ENCODE assay signal across 23 mouse cellular contexts in the genomic region with DNA sequence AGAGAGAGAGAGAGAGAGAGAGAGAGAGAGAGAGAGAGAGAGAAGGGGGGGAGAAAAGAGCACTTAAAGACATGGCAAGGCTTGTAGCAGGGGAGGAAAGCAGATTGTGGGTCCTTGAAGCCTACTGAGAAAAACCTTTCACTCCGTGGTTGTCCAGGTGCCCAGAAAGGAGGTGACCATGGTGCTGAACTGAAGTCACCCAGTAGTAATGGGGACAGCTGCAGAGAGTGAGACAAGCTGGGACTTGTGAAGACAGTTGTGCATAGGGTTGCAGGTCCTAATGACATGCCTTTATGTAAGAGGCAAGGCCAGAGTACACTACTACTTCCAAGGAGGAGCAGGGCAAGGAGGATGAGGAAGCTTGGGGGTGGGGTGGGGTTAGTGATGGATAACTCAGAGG. TPM values are rescaled to one million over a fixed set of nuclear protein-coding genes. Genes with fewer than 3 reads are reported as not detected.
DNase-seq lines count a peak whose midpoint lies in the region; ATAC-seq lines count a peak whose summit lies in the region.
"Had no signal": no experiment of that assay in that cellular context is flagged by ENCODE, and none has a peak within 500 bp of the region (broad histone marks: within the 10 kb centered on the region; RNA-seq: fewer than 3 reads in every experiment).

No protein-coding gene starts in this region.

- peak; percentile 9 for DNase-seq in intestine, embryonic 14.5 days (ENCODE audit: low spot score)
- DNase-seq in 416B (ENCODE audit: low read depth): peak; percentile 11
- DNase-seq in NIH3T3 (ENCODE audit: low read depth): peak; percentile 15
- peak; percentile 24 for DNase-seq in forelimb bud, embryonic 11.5 days (ENCODE audit: low read depth, low spot score)
- no peak for DNase-seq in midbrain, embryonic 14.5 days
- DNase-seq in right cerebral cortex, postnatal 14 days: no peak
- DNase-seq: cerebellum, adult 11 months; cerebellum, postnatal 14 days; heart, adult 2 months; right cerebral cortex, postnatal 25 days had no signal

- no peak overlapping the region for H3K4me3 ChIP-seq in intestine, embryonic 14.5 days (ENCODE audit: low read depth, low read length)
- no peak overlapping the region for H3K4me3 ChIP-seq in intestine, embryonic 15.5 days (replicated peaks)
- H3K4me3 ChIP-seq in midbrain, embryonic 14.5 days (replicated peaks; ENCODE audit: low read depth, low read length): no peak overlapping the region
- H3K4me3 ChIP-seq: embryonic facial prominence, embryonic 12.5 days; heart, adult 2 months; left cerebral cortex, adult 2 months; limb, embryonic 13.5 days; midbrain, embryonic 10.5 days; neural tube, embryonic 13.5 days had no signal

- H3K4me2 ChIP-seq in intestine, embryonic 14.5 days (ENCODE audit: low read length): no peak overlapping the region
- no peak overlapping the region for H3K4me2 ChIP-seq in intestine, embryonic 15.5 days (replicated peaks)
- no peak overlapping the region for H3K4me2 ChIP-seq in midbrain, embryonic 14.5 days (ENCODE audit: low read length)
- H3K4me2 ChIP-seq: embryonic facial prominence, embryonic 12.5 days; limb, embryonic 13.5 days; neural tube, embryonic 13.5 days had no signal

- WGBS in intestine, embryonic 14.5 days: 11% methylated on average over 1 of the region's 1 CpGs
- 14% methylated on average over 1 of the region's 1 CpGs for WGBS in intestine, embryonic 15.5 days
- 20% methylated on average over 1 of the region's 1 CpGs for WGBS in midbrain, embryonic 14.5 days

- ATAC-seq in intestine, embryonic 14.5 days (replicated peaks; ENCODE audit: low FRiP score, low TSS enrichment, low read depth): no peak
- no peak for ATAC-seq in intestine, embryonic 15.5 days
- no peak for ATAC-seq in midbrain, embryonic 14.5 days (ENCODE audit: low FRiP score, low TSS enrichment)
- ATAC-seq: CD4-positive, CD25-positive, alpha-beta regulatory T cell, adult 4 months; forebrain, embryonic 16.5 days; hindbrain, postnatal 0 days had no signal

- no peaks in the 10 kb centered on the region for H3K4me1 ChIP-seq in intestine, embryonic 14.5 days (replicated peaks; ENCODE audit: control insufficient read depth, insufficient read depth, low read length)
- no peaks in the 10 kb centered on the region for H3K4me1 ChIP-seq in intestine, embryonic 15.5 days (replicated peaks)
- no peaks in the 10 kb centered on the region for H3K4me1 ChIP-seq in midbrain, embryonic 14.5 days (ENCODE audit: control insufficient read depth, insufficient read depth, low read length)
- H3K4me1 ChIP-seq: embryonic facial prominence, embryonic 12.5 days; limb, embryonic 13.5 days; midbrain, embryonic 10.5 days; neural tube, embryonic 13.5 days had no signal

- no peak overlapping the region for H3K9ac ChIP-seq in intestine, embryonic 14.5 days (ENCODE audit: low read length)
- H3K9ac ChIP-seq in intestine, embryonic 15.5 days: no peak overlapping the region
- H3K9ac ChIP-seq in midbrain, embryonic 14.5 days (replicated peaks; ENCODE audit: low read length): no peak overlapping the region
- H3K9ac ChIP-seq: embryonic facial prominence, embryonic 12.5 days; limb, embryonic 13.5 days; neural tube, embryonic 13.5 days had no signal

- no peaks in the 10 kb centered on the region for H3K36me3 ChIP-seq in intestine, embryonic 14.5 days (ENCODE audit: control insufficient read depth, insufficient read depth, low read length)
- H3K36me3 ChIP-seq in intestine, embryonic 15.5 days: no peaks in the 10 kb centered on the region
- H3K36me3 ChIP-seq in midbrain, embryonic 14.5 days (ENCODE audit: control insufficient read depth, insufficient read depth, low read length): no peaks in the 10 kb centered on the region
- H3K36me3 ChIP-seq: embryonic facial prominence, embryonic 12.5 days; limb, embryonic 13.5 days; midbrain, embryonic 10.5 days; neural tube, embryonic 13.5 days had no signal

- no peaks in the 10 kb centered on the region for H3K27me3 ChIP-seq in intestine, embryonic 14.5 days (replicated peaks; ENCODE audit: control insufficient read depth, insufficient read depth, low read length)
- no peaks in the 10 kb centered on the region for H3K27me3 ChIP-seq in intestine, embryonic 15.5 days (replicated peaks)
- no peaks in the 10 kb centered on the region for H3K27me3 ChIP-seq in midbrain, embryonic 14.5 days (ENCODE audit: control insufficient read depth, insufficient read depth, low read length)
- H3K27me3 ChIP-seq: embryonic facial prominence, embryonic 12.5 days; limb, embryonic 13.5 days; neural tube, embryonic 13.5 days had no signal

- H3K9me3 ChIP-seq in intestine, embryonic 14.5 days (ENCODE audit: control insufficient read depth, low read length): no peaks in the 10 kb centered on the region
- H3K9me3 ChIP-seq in intestine, embryonic 15.5 days: no peaks in the 10 kb centered on the region
- H3K9me3 ChIP-seq in midbrain, embryonic 14.5 days (ENCODE audit: control insufficient read depth, low read length): no peaks in the 10 kb centered on the region
- H3K9me3 ChIP-seq: embryonic facial prominence, embryonic 12.5 days; limb, embryonic 13.5 days; midbrain, embryonic 10.5 days; neural tube, embryonic 13.5 days had no signal

- H3K27ac ChIP-seq in intestine, embryonic 14.5 days (ENCODE audit: low read depth): no peak overlapping the region
- no peak overlapping the region for H3K27ac ChIP-seq in intestine, embryonic 15.5 days
- H3K27ac ChIP-seq in midbrain, embryonic 14.5 days (replicated peaks; ENCODE audit: low read depth, low read length): no peak overlapping the region
- H3K27ac ChIP-seq: embryonic facial prominence, embryonic 12.5 days; heart, adult 2 months; hindbrain, postnatal 0 days; left cerebral cortex, adult 2 months; limb, embryonic 13.5 days; midbrain, embryonic 10.5 days; neural tube, embryonic 13.5 days had no signal

RNA-seq across cellular contexts. Expression of gene Cd163l1, which starts 1.2 kb away (rescaled TPM):
- 0.07 TPM in 1 of 2 replicates, not detected in the other for polyA plus RNA-seq in intestine, embryonic 14.5 days (2014; fragmentation: Nextera tagmentation; extraction: Ambion mirVana)
- polyA plus RNA-seq in intestine, embryonic 15.5 days (2015; fragmentation: Nextera tagmentation; extraction: Ambion mirVana): 0.09 and 0.20 TPM in 2 replicates
- polyA plus RNA-seq in midbrain, embryonic 14.5 days (2014; fragmentation: Nextera tagmentation; extraction: Ambion mirVana): not detected in 2 replicates
- polyA plus RNA-seq: CD4-positive, CD25-positive, alpha-beta regulatory T cell, adult 4 months; embryonic facial prominence, embryonic 12.5 days; forebrain, embryonic 16.5 days; hindbrain, postnatal 0 days; kidney, embryonic 14.5 days; midbrain, embryonic 10.5 days; neural tube, embryonic 13.5 days had no signal

RNA-seq across cellular contexts. Expression of gene Olfr524, which starts 13.5 kb away (rescaled TPM):
- polyA plus RNA-seq in intestine, embryonic 14.5 days (2014; fragmentation: Nextera tagmentation; extraction: Ambion mirVana): not detected in 2 replicates
- polyA plus RNA-seq in intestine, embryonic 15.5 days (2015; fragmentation: Nextera tagmentation; extraction: Ambion mirVana): not detected in 2 replicates
- polyA plus RNA-seq in midbrain, embryonic 14.5 days (2014; fragmentation: Nextera tagmentation; extraction: Ambion mirVana): not detected in 2 replicates
- polyA plus RNA-seq: CD4-positive, CD25-positive, alpha-beta regulatory T cell, adult 4 months; embryonic facial prominence, embryonic 12.5 days; forebrain, embryonic 16.5 days; heart, adult 2 months; hindbrain, postnatal 0 days; kidney, embryonic 14.5 days; limb, embryonic 13.5 days; liver, embryonic 16.5 days; midbrain, embryonic 10.5 days; neural tube, embryonic 13.5 days; stomach, embryonic 16.5 days had no signal

RNA-seq across cellular contexts. Expression of gene 5830411N06Rik, which starts 27.8 kb away (rescaled TPM):
- not detected in 2 replicates for polyA plus RNA-seq in intestine, embryonic 14.5 days (2014; fragmentation: Nextera tagmentation; extraction: Ambion mirVana)
- not detected in 2 replicates for polyA plus RNA-seq in intestine, embryonic 15.5 days (2015; fragmentation: Nextera tagmentation; extraction: Ambion mirVana)
- not detected in 2 replicates for polyA plus RNA-seq in midbrain, embryonic 14.5 days (2014; fragmentation: Nextera tagmentation; extraction: Ambion mirVana)
- polyA plus RNA-seq: embryonic facial prominence, embryonic 12.5 days; forebrain, embryonic 16.5 days; hindbrain, postnatal 0 days; kidney, embryonic 14.5 days; limb, embryonic 13.5 days; liver, embryonic 16.5 days; midbrain, embryonic 10.5 days; neural tube, embryonic 13.5 days; stomach, embryonic 16.5 days had no signal

RNA-seq across cellular contexts. Expression of gene Olfr523, which starts 46.3 kb away (rescaled TPM):
- not detected in 2 replicates for polyA plus RNA-seq in intestine, embryonic 14.5 days (2014; fragmentation: Nextera tagmentation; extraction: Ambion mirVana)
- polyA plus RNA-seq in intestine, embryonic 15.5 days (2015; fragmentation: Nextera tagmentation; extraction: Ambion mirVana): not detected in 2 replicates
- polyA plus RNA-seq in midbrain, embryonic 14.5 days (2014; fragmentation: Nextera tagmentation; extraction: Ambion mirVana): not detected in 2 replicates
- polyA plus RNA-seq: CD4-positive, CD25-positive, alpha-beta regulatory T cell, adult 4 months; embryonic facial prominence, embryonic 12.5 days; forebrain, embryonic 16.5 days; heart, adult 2 months; hindbrain, postnatal 0 days; kidney, embryonic 14.5 days; limb, embryonic 13.5 days; liver, embryonic 16.5 days; midbrain, embryonic 10.5 days; neural tube, embryonic 13.5 days; stomach, embryonic 16.5 days had no signal

RNA-seq across cellular contexts. Expression of gene Olfr522, which starts 54.7 kb away (rescaled TPM):
- not detected in 2 replicates for polyA plus RNA-seq in intestine, embryonic 14.5 days (2014; fragmentation: Nextera tagmentation; extraction: Ambion mirVana)
- polyA plus RNA-seq in intestine, embryonic 15.5 days (2015; fragmentation: Nextera tagmentation; extraction: Ambion mirVana): not detected in 2 replicates
- not detected in 2 replicates for polyA plus RNA-seq in midbrain, embryonic 14.5 days (2014; fragmentation: Nextera tagmentation; extraction: Ambion mirVana)
- polyA plus RNA-seq: CD4-positive, CD25-positive, alpha-beta regulatory T cell, adult 4 months; embryonic facial prominence, embryonic 12.5 days; forebrain, embryonic 16.5 days; heart, adult 2 months; hindbrain, postnatal 0 days; kidney, embryonic 14.5 days; limb, embryonic 13.5 days; liver, embryonic 16.5 days; midbrain, embryonic 10.5 days; neural tube, embryonic 13.5 days; stomach, embryonic 16.5 days; thymus, postnatal 0 days had no signal

Comparison
In these comparisons a context has a peak if more than half of its experiments do, and no peak if none do; other contexts are left out.
1. DNase-seq: peak in intestine, embryonic 14.5 days (single experiment), 416B (single experiment), NIH3T3 (single experiment) and forelimb bud, embryonic 11.5 days (single experiment); none in midbrain, embryonic 14.5 days (single experiment) and right cerebral cortex, postnatal 14 days (single experiment).